Mouse (Mus musculus) right cerebral cortex, adult 2 months (tissue): Measurements from ENCODE around the gene 1700015G11Rik.

Experiments used
- DNase-seq, 2 experiments: peaks; one replicate each; pipeline ENCODE4 v3.0.0; 2021 to 2022; ENCODE audit warnings: low spot score in 2 of 2

Gene 1700015G11Rik

GRCm38 (mm10) chr7:52015628-52016027 is at the start of gene 1700015G11Rik:
Gene 1700015G11Rik (minus strand): TSS chr7:52015728.
- no peak for DNase-seq

- DNase-seq: no peak
Observed at GRCm38 (mm10) chr7:52056954-52057353, 41.4 kb upstream of the 1700015G11Rik start.

GRCm38 (mm10) chr7:52056274-52056673 is 40.7 kb upstream of the 1700015G11Rik start:
- no peak for DNase-seq

- no peak for DNase-seq
Observed at GRCm38 (mm10) chr7:52055831-52056230, 40.3 kb upstream of the 1700015G11Rik start.

- peak; percentile 35 to 68 for DNase-seq
Observed at GRCm38 (mm10) chr7:52037600-52038582, 22.4 kb upstream of the 1700015G11Rik start.

GRCm38 (mm10) chr7:52024050-52024626 is 8.6 kb upstream of the 1700015G11Rik start:
- DNase-seq: no peak

GRCm38 (mm10) chr7:52022039-52022438 is 6.5 kb upstream of the 1700015G11Rik start:
- no peak for DNase-seq

- no peak for DNase-seq
Observed at GRCm38 (mm10) chr7:52015180-52015579, 348 bp downstream of the 1700015G11Rik start.

GRCm38 (mm10) chr7:52013457-52013856 is 2.1 kb downstream of the 1700015G11Rik start:
- no peak for DNase-seq

- DNase-seq: no peak
Observed at GRCm38 (mm10) chr7:52007138-52007537, 8.4 kb downstream of the 1700015G11Rik start.

GRCm38 (mm10) chr7:52006296-52006630 is 9.3 kb downstream of the 1700015G11Rik start:
- DNase-seq: no peak

GRCm38 (mm10) chr7:52005511-52006295 is 9.8 kb downstream of the 1700015G11Rik start, which contains the start of gene Svip:
Gene Svip (minus strand): TSS chr7:52006018.
- DNase-seq: peak; percentile 93 to 95

GRCm38 (mm10) chr7:51991020-51991419 is 24.5 kb downstream of the 1700015G11Rik start:
- DNase-seq: no peak

- no peak for DNase-seq
Observed at GRCm38 (mm10) chr7:51986909-51987308, 28.6 kb downstream of the 1700015G11Rik start.

GRCm38 (mm10) chr7:51985763-51986162 is 29.8 kb downstream of the 1700015G11Rik start:
- DNase-seq: no peak

GRCm38 (mm10) chr7:51982303-51982702 is 33.2 kb downstream of the 1700015G11Rik start:
- peak; percentile 33 to 46 for DNase-seq

- DNase-seq: peak in 1 of 2 experiments; percentile 37
Observed at GRCm38 (mm10) chr7:51979271-51979670, 36.3 kb downstream of the 1700015G11Rik start.

GRCm38 (mm10) chr7:51975181-51975580 is 40.3 kb downstream of the 1700015G11Rik start:
- no peak for DNase-seq

GRCm38 (mm10) chr7:51973526-51973925 is 42.0 kb downstream of the 1700015G11Rik start:
- no peak for DNase-seq

- DNase-seq: no peak
Observed at GRCm38 (mm10) chr7:51973091-51973490, 42.4 kb downstream of the 1700015G11Rik start.

- DNase-seq: peak; percentile 63 to 64
Observed at GRCm38 (mm10) chr7:51972252-51972855, 43.2 kb downstream of the 1700015G11Rik start.

GRCm38 (mm10) chr7:51969379-51969778 is 46.1 kb downstream of the 1700015G11Rik start:
- DNase-seq: no peak
